Mouse (Mus musculus) left cerebral cortex, postnatal 14 days (tissue): ENCODE measurements at regions not wholly inside any gene's neighbourhood (a gene's known extent, or its start where the extent isn't known, plus 50 kb on each side); places are given as distances from the start of the nearest gene placed in this dataset.

ENCODE experiments used
- DNase-seq, 2 experiments: peaks; one replicate each; pipeline ENCODE4 v3.0.0; 2021 to 2022; ENCODE audit warnings: low spot score in 2 of 2, mixed read lengths in 1 of 2
- intact Hi-C: fragments of 180-260 bp; cut with DNase I; formaldehyde crosslinking; loops from one replicate; pipeline ENCODE4 v1.15.1; 2025

DNA sequence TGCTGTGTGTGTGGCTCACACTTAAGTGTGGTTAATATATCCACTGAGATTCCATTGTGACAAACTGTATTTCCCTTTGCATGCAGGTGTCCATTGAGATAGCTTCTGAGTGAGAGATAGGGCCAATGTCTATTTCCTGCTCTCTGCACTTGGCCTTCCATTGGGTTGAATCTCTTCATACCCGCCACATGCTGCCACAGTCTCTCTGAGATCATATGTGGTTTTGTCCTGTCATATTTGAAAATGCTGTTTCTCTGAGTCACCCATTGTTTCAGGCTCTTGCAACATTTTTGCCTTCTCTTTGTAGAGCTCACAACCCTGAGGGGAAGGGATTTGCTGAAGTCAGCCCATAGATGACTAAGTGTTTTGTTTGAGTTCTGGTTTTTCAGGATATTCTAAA is 2081.3 kb downstream of the Olfm4 start:
- no peak for DNase-seq
- intact Hi-C loops: no loop called here

DNA sequence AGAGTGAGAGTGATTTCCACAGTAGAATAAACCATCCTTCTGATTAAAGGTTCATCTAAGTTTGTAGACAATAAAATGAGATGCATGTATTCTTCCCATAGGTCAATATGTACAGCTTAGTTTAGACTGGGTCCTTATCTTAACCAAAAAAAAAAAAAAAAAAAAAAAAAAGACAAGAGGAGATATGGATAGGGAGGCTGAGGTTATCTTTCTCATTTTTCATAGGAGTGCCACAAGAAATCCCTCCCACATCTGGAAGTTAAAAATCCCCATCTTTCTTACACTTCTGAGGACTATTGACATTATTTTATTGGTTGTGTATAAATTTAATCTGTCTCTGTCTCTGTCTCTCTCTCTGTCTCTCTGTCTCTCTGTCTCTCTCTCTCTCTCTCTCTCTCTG is 2117.8 kb downstream of the Olfm4 start:
- intact Hi-C loops: no loop called here

DNA sequence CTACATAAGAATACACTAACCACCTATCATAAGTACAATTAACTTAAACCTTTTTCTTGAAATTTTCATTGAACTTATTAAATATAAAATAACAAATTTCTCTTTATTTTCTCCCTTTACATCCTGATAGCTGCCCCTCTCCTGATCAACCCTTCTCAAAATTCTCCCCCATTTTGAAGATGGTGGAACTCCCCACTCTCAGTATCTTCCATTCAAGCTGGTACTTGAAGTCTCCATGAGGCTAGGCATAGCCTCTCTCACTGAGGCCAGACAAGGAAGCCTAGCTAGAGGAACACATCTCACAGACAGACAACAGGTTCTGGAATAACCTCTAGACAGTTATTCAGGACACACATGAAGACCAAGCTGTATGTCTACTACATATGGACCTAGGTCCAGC is 2129.0 kb downstream of the Olfm4 start:
- no peak for DNase-seq
- intact Hi-C loops: no loop called here

More for the DNA sequence above, 2117.8 kb downstream of the Olfm4 start:
- no peak for DNase-seq

DNA sequence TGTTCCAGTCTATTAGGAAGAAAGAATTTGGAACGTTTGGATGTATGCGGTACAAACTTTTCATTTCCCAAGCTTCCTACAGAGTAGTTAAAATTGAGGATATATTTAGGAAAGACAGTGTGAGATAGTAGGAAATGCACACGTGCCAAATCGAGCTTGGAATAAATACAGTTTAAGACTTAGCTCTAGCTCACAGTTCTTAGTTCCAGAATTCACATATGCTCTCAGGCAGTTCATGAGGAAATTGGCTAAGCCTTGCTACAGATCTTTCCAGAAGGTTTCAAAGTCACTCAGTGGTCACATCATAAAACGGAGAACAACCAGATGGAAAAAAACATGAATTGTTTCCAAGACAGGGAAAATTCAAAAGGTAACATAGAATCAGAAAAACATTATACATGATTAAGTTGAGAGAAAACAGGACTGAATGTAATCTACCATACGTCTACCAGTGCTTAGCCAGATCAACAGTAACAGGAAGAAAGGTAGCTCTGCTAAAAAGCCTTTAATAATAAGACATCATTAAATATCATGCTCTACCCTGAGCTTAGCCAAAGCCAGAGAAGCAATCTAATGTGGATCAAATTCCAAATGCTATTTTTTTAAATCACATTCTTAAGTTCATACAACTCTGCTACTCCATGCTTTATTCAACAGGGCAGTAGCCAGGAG is 2165.1 kb downstream of the Olfm4 start:
- intact Hi-C loops: no loop called here
- DNase-seq: no peak

DNA sequence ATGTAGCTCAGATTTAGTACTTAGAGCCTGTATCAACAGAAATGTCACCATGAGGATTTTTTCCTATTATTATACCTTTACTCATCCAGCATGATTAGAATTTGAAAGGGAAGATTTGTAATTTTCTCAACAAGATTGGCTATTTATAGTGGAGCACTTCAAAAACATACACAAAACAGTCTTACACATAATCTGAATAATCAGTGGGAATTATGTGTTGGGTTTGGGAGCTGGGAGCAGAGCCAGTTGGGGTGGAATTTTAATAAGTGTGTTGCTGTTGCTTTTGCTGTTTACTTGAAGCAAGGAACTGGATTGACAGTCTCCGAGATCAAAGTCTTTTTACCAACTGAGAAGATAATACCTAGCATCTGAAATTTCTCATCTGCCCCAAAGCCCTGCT is 2201.5 kb downstream of the Olfm4 start:
- intact Hi-C loops: no loop called here
- no peak for DNase-seq

DNA sequence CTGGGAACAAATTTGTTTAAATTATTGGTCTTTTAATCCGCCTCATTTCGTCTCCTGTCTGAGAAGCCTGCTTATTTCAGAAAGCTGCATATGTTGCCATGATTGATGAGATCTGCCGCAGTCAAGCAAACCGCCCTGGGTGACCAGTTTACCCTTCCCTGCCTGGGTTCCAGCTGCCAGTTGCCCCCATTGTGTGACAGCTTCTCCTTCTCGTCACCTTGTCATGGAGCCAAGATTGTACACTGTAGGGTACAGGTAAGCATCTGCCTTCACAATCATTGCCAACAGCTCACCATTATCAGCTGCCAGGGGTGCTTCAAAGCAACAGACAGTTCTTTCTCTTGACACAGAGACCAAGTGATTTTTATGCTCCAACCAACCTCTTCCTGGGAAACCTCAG is 2226.5 kb downstream of the Olfm4 start:
- intact Hi-C loops: no loop called here
- DNase-seq: no peak

DNA sequence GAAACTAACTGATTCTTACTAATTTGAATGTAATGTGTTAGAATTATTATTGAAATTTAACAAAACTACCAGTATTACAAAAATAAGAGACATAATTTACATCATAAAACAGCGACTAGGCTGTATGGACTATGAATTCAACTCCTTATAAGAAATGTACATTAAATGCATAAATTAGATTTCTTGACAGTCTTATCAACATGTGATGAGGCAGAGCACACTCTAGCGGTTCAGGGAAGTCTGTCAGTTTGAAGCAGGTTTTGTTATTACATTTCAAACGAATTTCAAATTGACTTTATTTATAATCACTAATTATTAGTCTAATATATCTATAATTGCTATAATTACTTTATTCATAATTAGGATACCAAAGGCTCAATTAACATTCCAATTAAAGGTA is 2214.8 kb upstream of the Pcdh17 start:
- intact Hi-C loops: no loop called here
- no peak for DNase-seq

- DNase-seq: no peak
- intact Hi-C loops: no loop called here
These were observed 2207.1 kb upstream of the Pcdh17 start for GRCm38 (mm10) chr14:82236238-82236637.

- DNase-seq: no peak
- intact Hi-C loops: no loop called here
These were observed 2200.0 kb upstream of the Pcdh17 start for GRCm38 (mm10) chr14:82243321-82243720.

DNA sequence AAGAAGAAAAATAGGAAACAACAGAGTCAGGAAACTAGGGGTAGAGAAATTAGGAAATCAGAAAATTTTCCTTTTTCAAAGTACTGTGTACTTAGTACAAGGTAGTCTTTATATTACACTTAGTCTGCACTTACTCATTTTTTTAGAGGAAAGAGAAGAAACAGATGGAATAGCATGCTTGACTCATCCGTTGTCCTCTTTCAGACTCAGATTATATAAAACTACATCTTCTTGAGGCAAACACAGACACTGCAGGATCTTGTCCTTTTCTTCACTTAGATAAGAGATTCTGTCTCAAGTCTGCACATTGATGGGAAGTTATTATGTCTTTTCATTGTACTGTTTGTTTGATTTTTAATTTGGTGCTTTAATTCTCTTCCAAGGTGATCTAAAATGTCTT is 2198.5 kb upstream of the Pcdh17 start:
- DNase-seq: peak in 1 of 2 experiments; percentile 3
- intact Hi-C loops: no loop called here
